Mouse (Mus musculus) Patski (cell line): ENCODE measurements around the gene Cntn2. TPM values are rescaled to one million over a fixed set of nuclear protein-coding genes. Genes with fewer than 3 reads are reported as not detected.

Source experiments
- ATAC-seq: fragments of 100-300 bp; one replicate; pipeline ENCODE4 v1.8.0; 2021
- CTCF ChIA-PET: fragments of 350-600 bp; sonication (Branson Sonifier 250); formaldehyde crosslinking; loops from one replicate; lab custom pipeline; 2022; ENCODE audit warnings: inconsistent platforms; lab: Charles Lee
- POLR2A ChIA-PET: fragments of 350-600 bp; sonication (Branson Sonifier 250); formaldehyde crosslinking; loops from one replicate; lab custom pipeline; 2022; ENCODE audit warnings: antibody characterized with exemption, inconsistent platforms; lab: Charles Lee
- DNase-seq: peaks from one replicate; pipeline ENCODE4 v3.0.0-alpha.2; 2011; ENCODE audit warnings: low read depth, low spot score
- H3K27me3 ChIP-seq: fragments of 371-371 bp; one replicate; pipeline ENCODE4 v1.5.1; 2021
- CTCF ChIP-seq: fragments of 100-300 bp; IDR thresholded peaks from one replicate; pipeline ENCODE4 v1.5.1; 2021
- in situ Hi-C: fragments of 300-500 bp; cut with MboI; formaldehyde crosslinking; loops from 3 replicates; pipeline ENCODE4 v1.11.1; 2018; ENCODE audit warnings: low pct_unique_long_range_greater_than_20kb, mixed read lengths
- polyA plus RNA-seq: library from polyadenylated mRNA; unstranded; gene quantifications from one replicate; pipeline ENCODE4 v1.2.3, GENCODE M21; 2021

The Cntn2 gene
- polyA plus RNA-seq, 1 experiment from 2014 or later = 0.17 TPM

GRCm38 (mm10) chr1:132571613-132572012, 28.6 kb upstream of the Cntn2 start:
- ChIA-PET POLR2A (no interaction called here), CTCF (interaction anchor here (1.4 kb wide), 1 partner anchor 23 kb away, joined by 3 read pairs; no protein-coding TSS in a partner anchor)
- in situ Hi-C loops = no loop called here
- ATAC-seq (no peak), DNase-seq (no peak)
- peaks cover 20% of the 10 kb centered on the region for H3K27me3 ChIP-seq
- no peak for TF ChIP-seq CTCF

GRCm38 (mm10) chr1:132570906-132571305, 27.9 kb upstream of the Cntn2 start:
- in situ Hi-C loops = no loop called here
- ATAC-seq (no peak), DNase-seq (no peak)
- ChIA-PET CTCF (interaction anchor here (1.1 to 1.4 kb wide), 2 partner anchors 24 kb away, joined by 3 read pairs; no protein-coding TSS in a partner anchor), POLR2A (no interaction called here)
- no peak for TF ChIP-seq CTCF
- H3K27me3 ChIP-seq = peaks cover 20% of the 10 kb centered on the region

- H3K27me3 ChIP-seq = peaks cover 20% of the 10 kb centered on the region
- ATAC-seq = no peak
Observed at GRCm38 (mm10) chr1:132570068-132570780, 27.2 kb upstream of the Cntn2 start.

GRCm38 (mm10) chr1:132569516-132569915, 26.5 kb upstream of the Cntn2 start:
- peaks cover 17% of the 10 kb centered on the region for H3K27me3 ChIP-seq
- ChIA-PET POLR2A (interaction anchor here (0.7 kb wide), 1 partner anchor 27 kb away, joined by 6 read pairs; no protein-coding TSS in a partner anchor), CTCF (no interaction called here)
- TF ChIP-seq CTCF = no peak
- in situ Hi-C loops = no loop called here
- ATAC-seq (no peak), DNase-seq (no peak)

More at GRCm38 (mm10) chr1:132570068-132570780, 27.2 kb upstream of the Cntn2 start:
- ChIA-PET POLR2A (interaction anchor here (0.7 kb wide), 1 partner anchor 27 kb away, joined by 6 read pairs; no protein-coding TSS in a partner anchor), CTCF (interaction anchor here (1.1 kb wide), 1 partner anchor 24 kb away, joined by 3 read pairs; no protein-coding TSS in a partner anchor)
- no peak for TF ChIP-seq CTCF
- in situ Hi-C loops = no loop called here
- no peak for DNase-seq

GRCm38 (mm10) chr1:132567336-132568125, 24.5 kb upstream of the Cntn2 start:
- CTCF ChIA-PET = no interaction called here
- no peak for TF ChIP-seq CTCF
- peaks cover 8% of the 10 kb centered on the region for H3K27me3 ChIP-seq
- ATAC-seq (no peak), DNase-seq (no peak)
- in situ Hi-C loops = no loop called here
- POLR2A ChIA-PET = no interaction called here

GRCm38 (mm10) chr1:132565766-132566165, 22.7 kb upstream of the Cntn2 start:
- H3K27me3 ChIP-seq = peaks cover 4% of the 10 kb centered on the region
- no peak for TF ChIP-seq CTCF
- CTCF ChIA-PET = no interaction called here
- ATAC-seq = no peak
- POLR2A ChIA-PET = no interaction called here
- DNase-seq = no peak
- in situ Hi-C loops = no loop called here

- ATAC-seq = no peak
- in situ Hi-C loops = no loop called here
- no peaks in the 10 kb centered on the region for H3K27me3 ChIP-seq
- DNase-seq = no peak
- ChIA-PET CTCF (no interaction called here), POLR2A (no interaction called here)
- TF ChIP-seq CTCF = no peak
Observed at GRCm38 (mm10) chr1:132564946-132565345, 21.9 kb upstream of the Cntn2 start.

GRCm38 (mm10) chr1:132562337-132562795, 19.3 kb upstream of the Cntn2 start:
- ChIA-PET POLR2A (no interaction called here), CTCF (no interaction called here)
- DNase-seq = no peak
- H3K27me3 ChIP-seq = no peaks in the 10 kb centered on the region
- no peak for ATAC-seq
- TF ChIP-seq CTCF = no peak
- in situ Hi-C loops = no loop called here

GRCm38 (mm10) chr1:132560907-132561700, 18.0 kb upstream of the Cntn2 start:
- ChIA-PET POLR2A (no interaction called here), CTCF (no interaction called here)
- TF ChIP-seq CTCF = no peak
- no peak for DNase-seq
- in situ Hi-C loops = no loop called here
- H3K27me3 ChIP-seq = no peaks in the 10 kb centered on the region
- ATAC-seq = no peak

- no peak for TF ChIP-seq CTCF
- H3K27me3 ChIP-seq = no peaks in the 10 kb centered on the region
- in situ Hi-C loops = no loop called here
- no peak for DNase-seq
- ChIA-PET POLR2A (no interaction called here), CTCF (interaction anchor here (1.5 to 1.7 kb wide), 2 partner anchors 33 to 36 kb away, joined by 3 to 8 read pairs; no protein-coding TSS in a partner anchor)
- no peak for ATAC-seq
Observed at GRCm38 (mm10) chr1:132559045-132559444, 16.0 kb upstream of the Cntn2 start.
